Mouse (Mus musculus): Measurements from ENCODE around the gene Rps3a1. TPM values are rescaled to one million over a fixed set of nuclear protein-coding genes. Genes with fewer than 3 reads are reported as not detected.
"Not testable (repeated sequence)": the region's sequence is repeated elsewhere in the genome, so short reads cannot be mapped to it uniquely, and the experiment has no call there.

Rps3a1 gene
- total RNA-seq, 2 experiments from 2014 or later: 908 to 959 TPM

- no peak for DNase-seq (ENCODE audit: low spot score in 2 of 2)
These were observed 25.6 kb downstream of the Rps3a1 start for GRCm38 (mm10) chr3:86116951-86117350.

- DNase-seq (ENCODE audit: low spot score in 2 of 2): no peak
These were observed 27.7 kb downstream of the Rps3a1 start for GRCm38 (mm10) chr3:86114659-86115338.

GRCm38 (mm10) chr3:86112766-86113165, 29.7 kb downstream of the Rps3a1 start:
- no peak for DNase-seq (ENCODE audit: low spot score in 2 of 2)

- DNase-seq (ENCODE audit: low spot score in 2 of 2): no peak
These were observed 32.4 kb downstream of the Rps3a1 start for GRCm38 (mm10) chr3:86110077-86110476.

GRCm38 (mm10) chr3:86109099-86109498, 33.4 kb downstream of the Rps3a1 start:
- no peak for DNase-seq (ENCODE audit: low spot score in 2 of 2)

- no peak for DNase-seq (ENCODE audit: low spot score in 2 of 2)
These were observed 33.9 kb downstream of the Rps3a1 start for GRCm38 (mm10) chr3:86108576-86108975.

GRCm38 (mm10) chr3:86107637-86108539, 34.6 kb downstream of the Rps3a1 start:
- no peak for DNase-seq (ENCODE audit: low spot score in 2 of 2)

- no peak for DNase-seq (ENCODE audit: low spot score in 2 of 2)
These were observed 36.3 kb downstream of the Rps3a1 start for GRCm38 (mm10) chr3:86106086-86106632.

- DNase-seq (ENCODE audit: low spot score in 2 of 2): no peak
These were observed 37.6 kb downstream of the Rps3a1 start for GRCm38 (mm10) chr3:86104909-86105308.

GRCm38 (mm10) chr3:86104433-86104832, 38.1 kb downstream of the Rps3a1 start:
- DNase-seq (ENCODE audit: low spot score in 2 of 2): not testable (repeated sequence)

- no peak for DNase-seq (ENCODE audit: low spot score in 2 of 2)
These were observed 38.8 kb downstream of the Rps3a1 start for GRCm38 (mm10) chr3:86103449-86104291.

GRCm38 (mm10) chr3:86101956-86102355, 40.5 kb downstream of the Rps3a1 start:
- no peak for DNase-seq (ENCODE audit: low spot score in 2 of 2)

- no peak for DNase-seq (ENCODE audit: low spot score in 2 of 2)
These were observed 48.6 kb downstream of the Rps3a1 start for GRCm38 (mm10) chr3:86093907-86094306.

GRCm38 (mm10) chr3:86093213-86093845, 49.2 kb downstream of the Rps3a1 start:
- no peak for DNase-seq (ENCODE audit: low spot score in 2 of 2)

Other genes starting within 250 kb of the Rps3a1 start
- 10 to 100 TPM; 52.8 to 61.9 TPM for gene Sh3d19, start 171.6 kb downstream of the Rps3a1 start, total RNA-seq (2021)
- gene Prss48, start 140.2 kb downstream of the Rps3a1 start, total RNA-seq (2021): not detected
- 10 to 100 TPM; 28.7 to 29.7 TPM for gene Lrba, start 82.0 kb upstream of the Rps3a1 start, total RNA-seq (2021)